In the genomic region with DNA sequence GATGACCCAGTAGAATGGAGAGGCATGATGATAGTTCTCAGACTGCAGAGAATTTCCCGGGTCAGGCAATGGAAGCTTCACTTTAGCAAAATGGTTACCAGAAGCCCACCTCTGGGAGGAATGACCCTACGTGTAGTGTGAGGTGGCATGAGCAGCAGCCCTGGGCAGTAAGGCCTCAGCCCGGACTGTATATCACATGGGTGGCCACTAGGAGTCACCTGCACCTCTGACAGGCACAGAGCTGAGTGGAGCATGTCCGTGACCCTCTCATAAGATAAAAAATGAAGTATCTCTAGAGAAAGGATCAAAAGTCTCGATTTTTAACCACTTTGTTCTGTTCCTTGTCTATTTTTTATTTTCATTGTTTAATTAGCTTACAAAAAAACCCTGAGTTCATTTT, we compare ENCODE assay signal across 10 mouse cellular contexts. TPM values are rescaled to one million over a fixed set of nuclear protein-coding genes. Genes with fewer than 3 reads are reported as not detected.
DNase-seq lines count a peak whose midpoint lies in the region; ATAC-seq and TF ChIP-seq lines count a peak whose summit lies in the region.
"Had no signal": no experiment of that assay in that cellular context is flagged by ENCODE, and none has a peak within 500 bp of the region (broad histone marks: within the 10 kb centered on the region; RNA-seq: fewer than 3 reads in every experiment).

No protein-coding gene starts in this region.

- TF ChIP-seq CTCF in heart, postnatal 0 days (IDR thresholded peaks at IDR 0.05; ENCODE audit: low read depth), result peak; percentile 50
- TF ChIP-seq CTCF in liver, postnatal 0 days (IDR thresholded peaks at IDR 0.05; ENCODE audit: low read depth), result peak; percentile 54

- no peak overlapping the region for H3K9ac ChIP-seq in heart, postnatal 0 days (replicated peaks; ENCODE audit: low read depth, low read length)
- H3K9ac ChIP-seq in liver, postnatal 0 days (replicated peaks), result 0 out of 2 replicates have a peak overlapping the region, but pooled peaks have one; percentile 5

- no peak for TF ChIP-seq EP300 in heart, postnatal 0 days (IDR thresholded peaks at IDR 0.05; ENCODE audit: low read depth)
- no peak for TF ChIP-seq EP300 in liver, postnatal 0 days (IDR thresholded peaks at IDR 0.05; ENCODE audit: low read depth)

- no peaks in the 10 kb centered on the region for H3K4me1 ChIP-seq in heart, postnatal 0 days (ENCODE audit: control insufficient read depth, insufficient read depth)
- no peaks in the 10 kb centered on the region for H3K4me1 ChIP-seq in liver, postnatal 0 days (ENCODE audit: insufficient read depth)
- H3K4me1 ChIP-seq: megakaryocyte, embryonic 14.5 days had no signal

- 0 out of 2 replicates have a peak, but pooled peaks have one; percentile 55 for ATAC-seq in heart, postnatal 0 days (ENCODE audit: insufficient read depth, low read depth)
- ATAC-seq in liver, postnatal 0 days, result peak; percentile 50; the same call in 1 of the 2 replicates

- WGBS in heart, postnatal 0 days, result 28% methylated on average over 5 of the region's 5 CpGs
- WGBS in liver, postnatal 0 days (ENCODE audit: insufficient replicate concordance), result 43% methylated on average over 5 of the region's 5 CpGs

- no peaks in the 10 kb centered on the region for H3K9me3 ChIP-seq in heart, postnatal 0 days (replicated peaks; ENCODE audit: control insufficient read depth, low read length)
- H3K9me3 ChIP-seq in liver, postnatal 0 days (ENCODE audit: low read length), result no peaks in the 10 kb centered on the region

- H3K27ac ChIP-seq in heart, postnatal 0 days (ENCODE audit: low read depth), result no peak overlapping the region
- H3K27ac ChIP-seq in liver, postnatal 0 days (ENCODE audit: low read depth), result no peak overlapping the region

- no peak for DNase-seq in heart, postnatal 0 days (ENCODE audit: low spot score)
- no peak for DNase-seq in heart, adult 11 months
- peak; percentile 40 for DNase-seq in A20 (ENCODE audit: low read depth, low spot score)
- DNase-seq in adrenal gland, adult 8-10 months, result peak; percentile 7
- DNase-seq in liver, postnatal 0 days, result peak; percentile 22
- DNase-seq in yolk sac, embryonic 10.5 days (ENCODE audit: low spot score), result no peak
- no peak for DNase-seq in gastrocnemius, adult 18-20 months (ENCODE audit: low spot score)
- no peak for DNase-seq in right cerebral cortex, adult 2 months (ENCODE audit: low spot score in 2 of 2)

- H3K36me3 ChIP-seq in heart, postnatal 0 days (replicated peaks; ENCODE audit: control insufficient read depth, insufficient read depth, low read length), result no peaks in the 10 kb centered on the region
- H3K36me3 ChIP-seq in liver, postnatal 0 days (replicated peaks; ENCODE audit: insufficient read depth, low read length), result peaks cover 9% of the 10 kb centered on the region; the same call in 1 of the 2 replicates

- H3K4me3 ChIP-seq in heart, postnatal 0 days (ENCODE audit: low read depth, low read length), result no peak overlapping the region
- H3K4me3 ChIP-seq in liver, postnatal 0 days (ENCODE audit: low read depth, low read length), result no peak overlapping the region
- H3K4me3 ChIP-seq: megakaryocyte, embryonic 14.5 days had no signal

- H3K27me3 ChIP-seq in heart, postnatal 0 days (ENCODE audit: control insufficient read depth, insufficient read depth, low read length), result no peaks in the 10 kb centered on the region
- no peaks in the 10 kb centered on the region for H3K27me3 ChIP-seq in liver, postnatal 0 days (ENCODE audit: insufficient read depth, low read length)

- H3K4me2 ChIP-seq in heart, postnatal 0 days (ENCODE audit: low read depth, low read length), result no peak overlapping the region
- H3K4me2 ChIP-seq in liver, postnatal 0 days (ENCODE audit: low read depth, low read length), result no peak overlapping the region

RNA-seq across cellular contexts. Expression of gene Cpb2, which starts 14.4 kb away (rescaled TPM):
- not detected in 2 replicates for total RNA-seq in heart, postnatal 0 days (2014; rRNA removed; ENCODE audit: low replicate concordance)
- polyA plus RNA-seq in heart, postnatal 0 days (2015; fragmentation: Nextera tagmentation; extraction: Ambion mirVana), result not detected in 2 replicates
- not detected for total RNA-seq in adrenal gland, adult 8-10 months (2022)
- 400 and 408 TPM in 2 replicates for polyA plus RNA-seq in liver, postnatal 0 days (2015; fragmentation: Nextera tagmentation; extraction: Ambion mirVana)
- not detected for total RNA-seq in gastrocnemius, adult 18-20 months (2021)
- polyA plus RNA-seq: gonadal fat pad, adult 2 months had no signal

RNA-seq across cellular contexts. Expression of gene Zc3h13, which starts 27.7 kb away (rescaled TPM):
- 3.8 and 8.6 TPM in 2 replicates for total RNA-seq in heart, postnatal 0 days (2014; rRNA removed; ENCODE audit: low replicate concordance)
- polyA plus RNA-seq in heart, postnatal 0 days (2015; fragmentation: Nextera tagmentation; extraction: Ambion mirVana), result 16.7 and 17.4 TPM in 2 replicates
- 10 to 100 TPM; 26.6 to 43.2 (median 34.4) TPM for total RNA-seq in adrenal gland, adult 8-10 months (2022)
- polyA plus RNA-seq in liver, postnatal 0 days (2015; fragmentation: Nextera tagmentation; extraction: Ambion mirVana), result 17.5 and 19.7 TPM in 2 replicates
- total RNA-seq in gastrocnemius, adult 18-20 months (2021), result 10 to 100 TPM; 13.4 to 15.2 TPM

Comparison
In these comparisons a context has a peak if more than half of its experiments do, and no peak if none do; other contexts are left out.
1. DNase-seq: peak in A20 (single experiment), adrenal gland, adult 8-10 months (single experiment) and liver, postnatal 0 days (single experiment); none in heart, postnatal 0 days (single experiment), heart, adult 11 months (single experiment), yolk sac, embryonic 10.5 days (single experiment), gastrocnemius, adult 18-20 months (single experiment) and right cerebral cortex, adult 2 months (0 of 2).